Mouse (Mus musculus) left cerebral cortex, postnatal 4 days (tissue): ENCODE measurements around the gene Plk1. TPM values are rescaled to one million over a fixed set of nuclear protein-coding genes. Genes with fewer than 3 reads are reported as not detected.
A peak's percentile ranks its signal among the peaks of the same experiment; 100 is the strongest.

Experiments used
- DNase-seq: peaks from one replicate; pipeline ENCODE4 v3.0.0-alpha.2; 2022
- intact Hi-C: fragments of 180-260 bp; cut with DNase I; formaldehyde crosslinking; loops from one replicate; pipeline ENCODE4 v1.15.1; 2025
- total RNA-seq, 2 experiments: library from RNA; stranded (reverse); gene quantifications; 2 replicates each; pipeline ENCODE4 v1.2.3; 2021

Plk1 gene
- total RNA-seq = 1 to 10 TPM; 6.2 to 6.5 TPM

DNA sequence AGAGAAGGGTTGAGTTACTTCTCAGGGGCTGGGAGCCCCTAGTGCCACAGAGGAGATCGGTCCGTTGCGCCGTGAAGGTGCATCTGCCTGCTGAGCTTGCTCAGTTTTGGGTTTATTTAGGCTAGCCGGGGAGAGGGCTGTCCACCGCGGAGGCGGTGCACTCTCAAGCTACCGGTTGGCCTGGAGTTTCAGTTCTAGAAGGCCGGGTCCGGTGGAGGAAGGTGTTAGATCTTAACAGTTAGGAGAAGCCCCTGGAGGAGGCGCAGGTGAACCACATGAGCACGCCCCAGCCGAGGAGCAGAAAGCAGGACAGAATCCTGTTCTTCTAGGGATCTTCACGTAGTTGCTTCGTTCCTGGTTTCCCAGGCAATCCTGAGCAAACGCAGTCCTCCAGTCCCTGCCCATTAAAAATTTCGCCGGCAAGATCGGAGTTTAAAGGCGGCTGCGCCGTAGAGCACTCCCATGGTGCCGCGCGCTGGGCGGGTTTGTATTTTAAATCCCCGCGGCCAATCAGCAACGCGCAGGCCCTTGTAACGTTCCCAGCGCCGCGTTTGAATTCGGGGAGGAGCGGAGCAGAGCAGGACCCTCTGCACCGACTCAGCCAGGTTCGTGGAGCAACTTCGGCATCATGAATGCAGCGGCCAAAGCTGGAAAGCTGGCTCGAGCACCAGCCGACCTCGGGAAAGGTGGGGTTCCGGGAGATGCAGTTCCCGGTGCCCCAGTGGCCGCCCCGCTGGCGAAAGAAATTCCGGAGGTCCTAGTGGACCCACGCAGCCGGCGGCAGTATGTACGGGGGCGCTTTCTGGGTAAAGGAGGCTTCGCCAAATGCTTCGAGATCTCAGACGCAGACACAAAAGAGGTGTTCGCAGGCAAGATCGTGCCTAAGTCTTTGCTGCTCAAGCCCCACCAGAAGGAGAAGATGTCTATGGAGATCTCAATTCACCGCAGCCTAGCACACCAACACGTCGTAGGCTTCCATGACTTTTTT is at the start of gene Plk1:
Gene Plk1 (plus strand): TSS at position 525 of the 988 bp plus-strand sequence.
- intact Hi-C loops = no loop called here
- peak; percentile 89 for DNase-seq

DNA sequence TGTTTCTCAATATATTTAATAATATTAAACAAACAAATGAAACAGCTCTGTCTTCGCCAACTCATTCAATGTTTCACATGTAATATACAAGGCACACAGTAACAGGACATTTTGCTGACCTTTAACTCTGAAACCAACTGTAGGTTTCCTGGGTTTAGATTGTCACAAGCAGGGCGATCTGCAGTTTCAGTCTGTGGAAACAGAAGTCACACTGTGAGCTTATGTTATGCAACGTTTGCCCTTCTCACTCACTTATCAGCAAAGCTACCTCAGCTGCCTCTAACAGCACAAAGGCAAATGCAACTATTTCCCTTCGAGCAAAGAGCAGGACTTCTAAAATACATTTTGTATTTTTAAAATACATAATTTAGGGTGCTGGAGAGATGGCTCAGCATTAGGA is 35.7 kb upstream of the Plk1 start:
- intact Hi-C loops = no loop called here
- no peak for DNase-seq

DNA sequence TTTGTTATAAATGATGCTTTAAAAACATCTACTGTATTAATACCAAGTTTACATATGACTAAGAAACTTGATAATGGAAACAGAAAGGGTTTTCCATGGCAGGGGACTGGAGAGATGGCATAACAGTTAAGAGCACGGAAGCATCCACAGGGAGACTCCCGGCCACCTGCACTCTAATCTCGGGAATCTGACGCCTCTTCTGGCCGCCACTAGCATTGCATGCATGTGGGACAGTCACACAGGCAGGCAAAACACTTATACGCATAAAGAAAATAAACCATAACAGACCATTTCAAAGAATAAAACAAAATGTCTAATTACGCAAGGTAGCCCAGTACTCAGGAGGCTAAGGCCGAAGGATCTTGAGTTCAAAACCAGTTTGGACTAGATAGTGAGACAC is 33.6 kb upstream of the Plk1 start:
- intact Hi-C loops = no loop called here
- DNase-seq = no peak

DNA sequence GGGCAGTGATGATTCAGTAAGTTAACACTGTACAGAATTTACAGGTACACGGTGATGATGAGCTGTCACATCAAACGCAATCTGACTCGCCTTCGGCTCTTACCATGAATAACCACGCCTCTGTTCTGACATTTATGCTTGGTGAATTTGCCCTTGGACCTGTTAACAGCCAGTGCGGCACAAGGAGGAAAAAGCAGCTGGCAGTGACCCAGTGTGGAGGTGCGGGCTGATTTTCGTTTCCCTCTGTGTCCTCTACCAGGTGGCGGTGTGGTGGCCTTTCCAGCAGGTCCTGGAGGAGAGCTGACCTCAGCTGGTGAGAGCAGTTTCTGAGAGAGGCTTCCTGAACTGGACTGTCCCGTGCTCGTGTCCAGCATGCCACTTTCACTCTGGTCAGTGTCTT is 32.3 kb upstream of the Plk1 start:
- DNase-seq = no peak
- intact Hi-C loops = no loop called here

DNA sequence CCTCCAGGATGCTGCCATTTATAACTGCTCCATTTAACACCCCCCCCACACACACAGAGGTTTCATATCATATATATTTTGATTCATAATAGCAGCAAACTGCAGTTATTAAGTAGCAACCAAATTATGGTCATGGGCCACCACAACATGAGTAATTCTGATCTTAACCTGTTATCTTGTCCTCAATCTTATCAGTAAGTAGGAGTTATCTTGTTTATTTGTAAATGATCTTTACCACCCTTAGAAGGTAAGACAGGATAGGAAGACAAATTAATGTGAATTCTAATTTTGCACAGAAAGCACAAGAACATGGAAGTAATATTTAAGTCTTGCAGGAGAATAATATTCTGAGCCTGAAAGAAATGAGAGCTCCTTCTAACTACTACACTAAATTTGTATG is 27.4 kb upstream of the Plk1 start:
- DNase-seq = no peak
- intact Hi-C loops = no loop called here

DNA sequence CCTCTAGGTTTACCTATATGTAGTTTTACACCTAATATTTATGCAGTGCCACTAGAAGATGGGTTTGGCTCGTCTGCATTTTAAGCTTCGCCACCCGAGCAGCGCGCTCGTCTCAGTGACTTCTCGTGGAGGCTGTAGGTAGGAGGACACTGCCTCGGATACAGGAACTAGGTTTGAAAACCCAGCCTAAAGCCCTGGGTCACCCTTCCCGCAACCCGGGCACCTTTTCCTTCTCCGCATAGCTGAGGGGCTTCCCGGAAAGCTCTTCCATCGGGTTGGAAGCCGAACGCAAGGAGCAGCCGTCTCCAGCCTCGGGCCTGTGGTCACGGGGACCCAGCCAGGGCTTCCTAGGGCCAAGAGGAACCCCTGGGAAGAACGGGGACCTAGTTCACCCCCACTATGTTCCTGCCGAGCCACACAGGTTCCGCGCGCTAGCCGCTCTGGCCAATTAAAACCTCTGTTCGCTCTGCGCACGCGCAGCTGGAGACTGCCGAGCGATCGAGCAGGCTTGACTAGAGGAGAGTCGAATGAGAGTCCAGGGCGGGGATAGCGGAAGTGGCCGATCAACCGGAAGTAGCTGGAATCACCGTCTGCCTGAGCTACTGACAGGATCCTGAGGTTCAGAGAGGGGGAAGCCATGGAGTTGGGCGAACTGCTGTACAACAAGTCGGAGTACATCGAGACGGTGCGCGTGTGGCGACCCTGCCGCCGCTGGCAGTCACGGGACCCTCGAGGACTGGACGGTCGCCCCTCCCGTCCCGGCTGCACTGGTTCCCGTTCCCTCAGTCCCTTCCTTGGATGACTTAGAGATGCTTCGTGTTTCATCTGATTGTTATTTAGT is 26.5 kb upstream of the Plk1 start, which contains the start of the genes Palb2 and Dctn5:
Gene Palb2 (minus strand): TSS at position 489 of the 841 bp plus-strand sequence.
Gene Dctn5 (plus strand): TSS at position 545 of the 841 bp plus-strand sequence.
- intact Hi-C loops = no loop called here
- peak; percentile 98 for DNase-seq

DNA sequence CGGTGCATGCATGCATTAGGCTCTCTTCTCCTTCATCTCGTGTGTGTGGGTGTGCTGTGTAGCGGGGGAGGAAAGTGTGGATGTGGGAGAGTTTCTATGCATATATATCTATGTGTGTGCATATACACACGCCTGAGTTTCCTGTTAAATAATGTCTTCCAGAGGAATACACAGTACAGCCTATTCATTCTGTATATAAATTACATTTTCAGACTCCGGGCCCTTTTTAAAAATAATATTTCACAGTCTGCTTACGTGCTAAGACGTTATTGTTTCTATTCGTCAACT is 26.0 kb upstream of the Plk1 start:
- intact Hi-C loops = no loop called here
- DNase-seq = no peak

DNA sequence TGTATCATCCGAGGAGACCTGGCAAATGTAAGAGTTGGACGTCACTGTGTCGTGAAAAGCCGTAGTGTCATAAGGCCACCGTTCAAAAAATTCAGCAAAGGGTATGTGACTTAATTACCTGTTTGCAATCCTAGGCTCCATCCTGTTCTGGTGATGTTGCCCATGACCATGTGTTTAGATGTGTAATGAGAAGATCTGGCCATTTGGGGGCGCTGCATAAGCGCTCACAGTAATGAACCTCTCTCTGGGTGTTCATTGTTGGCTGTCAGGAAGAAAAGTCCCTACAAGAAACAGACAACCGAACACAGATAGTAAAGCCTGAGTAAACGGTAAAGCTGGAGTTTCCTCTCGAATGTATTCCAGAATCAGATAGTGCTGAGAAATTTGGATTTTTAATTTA is 24.2 kb upstream of the Plk1 start:
- DNase-seq = no peak
- intact Hi-C loops = no loop called here

DNA sequence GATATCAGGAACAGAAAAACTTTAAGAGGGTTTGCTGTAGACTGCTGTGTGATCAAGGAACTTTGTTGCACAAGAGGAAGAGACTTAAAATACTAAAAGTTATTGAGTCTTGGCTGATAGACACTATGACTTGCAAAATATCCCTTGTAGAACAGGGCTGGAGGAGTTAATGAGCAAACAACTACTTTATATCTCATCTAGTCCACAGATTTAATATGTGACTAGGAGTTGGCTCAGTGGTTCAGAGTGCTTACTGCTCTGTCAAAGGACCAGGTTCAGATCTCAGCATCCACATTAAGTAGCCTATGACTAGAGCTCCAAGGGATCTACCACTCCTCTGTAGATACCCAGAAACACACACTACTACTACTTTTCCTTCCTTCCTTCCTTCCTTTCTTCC is 22.2 kb upstream of the Plk1 start:
- intact Hi-C loops = no loop called here
- DNase-seq = no peak

DNA sequence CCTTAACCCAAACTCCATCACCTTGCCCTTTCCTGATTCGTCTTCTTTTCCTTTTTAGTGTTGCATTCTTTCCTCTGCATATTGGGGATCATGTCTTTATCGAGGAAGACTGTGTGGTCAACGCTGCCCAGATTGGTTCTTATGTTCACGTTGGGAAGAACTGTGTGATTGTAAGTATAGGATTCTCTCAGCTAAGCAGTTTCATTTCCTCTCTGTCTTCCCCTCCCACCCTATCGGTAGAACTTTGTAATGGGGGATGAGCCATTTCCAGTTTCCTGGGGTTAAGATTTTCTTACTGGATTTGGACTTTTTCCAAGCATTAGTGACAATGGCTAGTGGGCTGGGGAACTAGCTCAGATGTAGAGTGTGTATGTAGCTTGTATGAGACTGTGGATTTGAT is 21.0 kb upstream of the Plk1 start:
- intact Hi-C loops = no loop called here
- no peak for DNase-seq

DNA sequence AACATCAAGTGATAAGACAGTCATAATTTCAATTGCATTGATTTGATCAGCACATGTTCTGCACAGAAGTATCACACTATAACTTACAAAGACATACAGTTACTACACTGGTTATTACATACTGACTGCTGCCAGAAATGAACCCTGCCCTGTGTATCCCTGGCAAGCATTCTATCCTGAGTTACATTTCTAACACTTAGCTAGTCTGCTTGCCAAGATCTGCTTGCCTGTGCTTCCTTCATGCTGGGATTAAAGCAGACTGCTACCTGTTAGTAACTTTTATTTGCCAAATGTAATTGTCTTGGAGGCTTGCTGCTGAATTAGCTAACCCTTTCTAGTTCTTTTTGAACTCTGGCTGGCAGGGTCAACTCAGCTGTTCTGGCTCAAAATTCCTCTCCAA is 18.2 kb upstream of the Plk1 start:
- intact Hi-C loops = no loop called here
- no peak for DNase-seq

DNA sequence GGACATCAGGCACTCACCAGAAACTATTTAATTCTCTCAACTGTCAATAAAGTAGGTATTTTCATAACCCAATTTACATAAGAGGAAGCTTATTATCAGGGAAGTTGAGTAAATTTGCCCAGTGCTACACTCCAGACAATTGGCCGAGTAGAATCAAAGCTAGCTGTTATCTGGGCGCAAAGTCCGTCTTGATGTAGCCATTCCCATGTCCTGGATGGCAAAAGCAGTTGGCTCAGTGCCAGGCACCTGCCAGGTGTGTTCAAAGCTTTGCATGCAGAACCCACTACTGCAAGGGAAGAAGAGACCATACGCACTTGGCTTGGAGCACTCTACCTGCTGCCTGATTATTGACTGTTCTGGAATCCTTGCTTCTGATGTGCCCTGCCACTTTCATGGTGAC is 6.8 kb upstream of the Plk1 start:
- intact Hi-C loops = no loop called here
- no peak for DNase-seq

DNA sequence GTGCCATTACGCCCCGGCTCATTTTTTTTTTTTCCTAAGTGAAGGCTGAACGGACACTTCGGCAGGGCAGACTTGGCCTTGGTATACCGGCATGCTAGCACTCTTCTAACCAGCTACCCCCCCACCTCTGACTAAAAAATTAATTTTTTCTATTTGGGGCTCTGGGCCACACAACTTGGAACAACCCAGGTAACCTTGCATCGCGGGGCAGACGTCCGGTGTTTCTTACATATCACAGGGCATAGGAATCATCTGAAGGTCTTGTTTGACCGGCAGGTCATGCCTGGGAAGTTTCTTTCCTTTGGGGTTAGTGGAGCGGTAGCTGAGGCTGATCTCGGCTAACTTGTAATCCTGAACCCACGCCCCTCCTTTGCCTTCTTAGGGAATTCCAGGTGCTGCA is 751 bp upstream of the Plk1 start:
- DNase-seq = no peak
- intact Hi-C loops = no loop called here

DNA sequence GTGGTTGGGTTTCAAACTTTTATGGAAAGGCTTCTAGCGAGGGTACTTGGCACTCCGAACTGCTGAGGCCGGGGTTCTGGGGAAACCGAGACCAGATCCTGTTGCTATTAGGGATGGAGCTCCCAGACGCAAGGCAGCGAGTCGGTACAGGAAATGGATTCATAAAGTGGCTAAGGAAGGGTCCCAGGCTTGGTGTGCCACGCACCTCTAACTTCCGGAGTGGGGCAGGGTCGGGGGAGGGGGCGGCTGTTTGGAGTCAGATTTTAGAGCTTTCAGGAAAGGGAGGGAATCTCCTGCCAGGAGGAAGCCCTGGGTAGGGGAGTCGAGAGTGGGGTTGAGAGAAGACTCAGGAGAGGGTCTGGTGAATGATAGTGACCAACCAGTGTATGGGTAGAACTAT is 798 bp downstream of the Plk1 start:
- DNase-seq = no peak
- intact Hi-C loops = no loop called here

DNA sequence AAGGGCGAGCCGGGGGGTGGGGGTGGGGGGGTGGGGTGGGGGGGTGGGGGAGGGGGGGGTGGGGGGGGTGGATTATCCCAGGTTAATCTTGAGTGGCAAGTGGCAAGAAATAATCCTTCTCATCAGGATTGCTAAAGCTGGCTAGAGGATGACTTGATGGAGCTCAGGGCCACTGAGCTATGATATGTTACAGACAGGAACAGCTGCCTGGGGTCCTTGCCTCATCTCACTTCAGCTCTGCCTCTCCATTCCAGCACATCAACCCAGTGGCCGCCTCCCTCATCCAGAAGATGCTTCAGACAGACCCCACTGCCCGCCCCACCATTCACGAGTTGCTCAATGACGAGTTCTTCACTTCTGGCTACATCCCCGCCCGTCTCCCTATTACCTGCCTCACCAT is 4.5 kb downstream of the Plk1 start:
- intact Hi-C loops = no loop called here
- DNase-seq = no peak

DNA sequence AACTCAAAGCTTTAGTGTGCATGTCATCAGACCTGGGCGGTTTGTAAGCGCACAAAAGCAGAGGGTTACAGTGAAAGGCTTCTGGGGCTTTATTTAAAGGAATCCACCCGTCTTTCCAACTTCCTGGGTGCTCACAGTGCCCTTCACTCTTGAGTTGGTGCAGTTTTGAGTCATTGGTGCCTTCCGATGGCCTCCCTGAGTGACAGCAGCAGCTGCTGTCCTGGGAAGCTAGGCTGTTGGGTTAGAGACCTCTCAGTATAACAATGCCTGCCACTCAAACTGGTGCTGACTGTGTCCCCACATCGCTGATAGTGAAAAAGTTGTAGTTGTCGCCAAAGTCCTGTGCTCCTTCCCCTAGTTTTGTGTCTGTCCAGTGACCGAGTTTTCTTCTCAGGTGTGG is 8.0 kb downstream of the Plk1 start:
- DNase-seq = no peak
- intact Hi-C loops = no loop called here

DNA sequence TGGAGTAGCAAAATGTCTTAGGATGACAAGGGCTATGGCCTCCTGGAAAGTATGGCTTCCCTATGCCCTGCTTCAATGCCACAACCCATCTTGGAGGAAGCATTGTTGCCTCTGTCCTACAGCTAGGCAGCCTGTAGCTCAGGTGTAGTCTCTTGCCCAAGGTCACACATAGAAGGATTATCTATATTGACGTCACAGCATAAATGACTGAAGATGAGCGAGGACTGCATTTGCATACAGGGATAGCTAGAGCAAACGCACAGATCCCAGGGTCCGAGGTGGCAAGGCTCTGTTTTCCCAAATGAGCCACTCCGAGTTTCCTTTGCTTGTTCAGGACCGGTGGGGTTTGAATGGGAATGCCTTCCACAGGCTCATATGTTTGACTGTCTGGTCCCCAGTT is 11.5 kb downstream of the Plk1 start:
- no peak for DNase-seq
- intact Hi-C loops = no loop called here

DNA sequence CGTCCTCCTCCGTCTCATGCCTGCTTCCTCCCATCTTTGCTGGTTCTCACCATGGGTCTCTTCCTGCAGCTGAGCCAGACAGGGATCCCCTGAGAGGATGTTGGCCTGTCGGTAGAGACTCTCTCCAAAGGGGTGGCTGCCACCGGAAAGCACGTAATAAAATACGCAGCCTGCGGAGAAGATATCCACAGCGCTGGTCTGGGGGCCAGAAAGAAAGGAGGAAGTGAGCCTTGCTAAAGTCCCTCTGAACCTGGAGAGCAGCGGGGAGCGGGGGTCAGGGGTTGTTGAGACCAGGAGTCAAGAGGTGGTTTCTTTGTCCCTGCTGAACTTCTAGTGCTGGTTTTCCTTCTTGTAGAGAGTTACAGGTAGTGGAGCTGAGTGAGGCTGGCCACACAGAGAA is 12.4 kb downstream of the Plk1 start:
- DNase-seq = no peak
- intact Hi-C loops = no loop called here

DNA sequence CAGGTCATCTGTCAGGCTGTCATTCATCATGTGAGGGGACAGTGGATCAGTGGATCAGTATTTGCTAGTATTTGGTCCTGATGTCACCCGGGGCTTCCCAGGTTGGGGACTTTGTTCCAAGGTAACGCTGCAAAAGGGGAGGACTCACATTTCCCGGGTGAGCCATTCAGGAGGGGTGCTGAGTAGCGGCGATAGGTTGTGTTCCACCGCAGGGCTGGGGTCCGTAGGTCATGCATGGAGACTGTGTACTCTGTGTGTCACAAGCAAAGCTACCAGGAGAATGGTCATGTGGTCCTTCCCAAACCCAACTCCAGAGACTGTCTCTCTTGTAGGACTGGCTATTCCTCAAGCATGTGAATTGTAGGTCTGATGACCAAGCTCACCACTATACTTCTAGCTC is 21.5 kb downstream of the Plk1 start:
- intact Hi-C loops = no loop called here
- DNase-seq = no peak

DNA sequence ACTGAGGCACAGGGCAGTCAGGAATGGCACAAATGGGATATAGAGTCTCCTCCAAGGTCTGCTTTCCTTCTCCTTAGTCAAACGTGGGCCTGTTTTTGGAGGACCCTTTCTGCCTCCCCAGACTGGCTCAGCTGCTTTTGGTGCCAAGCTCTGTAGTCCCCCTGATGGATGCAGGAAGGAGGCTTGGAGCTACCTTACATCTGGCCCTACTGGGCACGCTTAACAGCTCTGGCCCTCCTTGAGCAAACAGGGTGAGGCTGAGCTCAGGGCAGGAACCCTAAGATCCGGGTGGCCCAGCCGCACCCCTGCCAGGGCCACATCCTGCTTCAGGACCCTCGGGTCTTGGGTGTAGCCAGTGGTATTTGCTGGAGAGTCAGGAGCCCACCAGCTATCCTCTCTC is 25.3 kb downstream of the Plk1 start:
- intact Hi-C loops = no loop called here
- no peak for DNase-seq

DNA sequence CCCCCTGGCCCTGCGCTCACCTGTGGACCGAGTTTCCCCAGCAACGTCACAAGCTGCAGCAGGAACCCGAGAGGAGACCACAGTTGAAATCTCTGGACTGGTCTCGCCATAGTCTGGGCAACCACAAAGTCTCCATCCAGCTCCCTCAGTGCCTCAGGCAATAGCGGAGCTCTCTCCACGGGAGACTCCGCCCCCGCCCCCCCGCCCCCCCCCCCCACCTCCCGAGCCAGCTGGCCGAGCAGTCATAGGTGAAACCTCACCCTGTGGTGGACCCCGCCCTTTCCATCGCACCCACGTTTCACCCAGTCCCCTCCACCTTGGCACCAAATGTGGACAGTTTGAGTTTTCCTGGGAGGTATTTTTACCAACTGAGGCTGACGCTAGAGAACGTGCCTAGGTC is 26.8 kb downstream of the Plk1 start, which contains the start of gene Ern2:
Gene Ern2 (minus strand): TSS at position 165 of the 400 bp plus-strand sequence.
- DNase-seq = no peak
- intact Hi-C loops = no loop called here

DNA sequence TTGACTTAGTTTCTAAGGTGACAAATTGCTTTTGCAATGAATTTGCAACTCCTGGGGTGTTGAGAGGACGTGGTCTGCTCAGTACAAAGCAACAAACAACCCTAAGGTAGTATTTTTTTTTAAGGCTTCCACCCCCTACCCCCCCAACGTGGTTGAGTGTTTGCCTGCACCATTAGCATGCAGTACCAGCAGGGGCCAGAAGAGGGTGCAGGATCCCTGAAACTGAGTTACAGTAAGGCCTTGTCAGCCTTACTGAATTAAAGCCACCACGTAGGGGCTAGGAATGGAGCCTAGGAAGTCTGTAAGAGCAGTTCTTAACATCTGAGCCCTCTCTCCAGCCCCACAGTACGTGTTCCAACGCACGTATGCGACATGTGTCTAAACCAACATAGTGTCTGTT is 30.2 kb downstream of the Plk1 start:
- intact Hi-C loops = no loop called here
- peak; percentile 41 for DNase-seq
